Mouse (Mus musculus): ENCODE data around the gene Cpxm2. TPM values are rescaled to one million over a fixed set of nuclear protein-coding genes. Genes with fewer than 3 reads are reported as not detected.
A peak's percentile ranks its signal among the peaks of the same experiment; 100 is the strongest.

The Cpxm2 gene
- polyA plus RNA-seq, 1 experiment from 2014 or later = 1.1 TPM

DNA sequence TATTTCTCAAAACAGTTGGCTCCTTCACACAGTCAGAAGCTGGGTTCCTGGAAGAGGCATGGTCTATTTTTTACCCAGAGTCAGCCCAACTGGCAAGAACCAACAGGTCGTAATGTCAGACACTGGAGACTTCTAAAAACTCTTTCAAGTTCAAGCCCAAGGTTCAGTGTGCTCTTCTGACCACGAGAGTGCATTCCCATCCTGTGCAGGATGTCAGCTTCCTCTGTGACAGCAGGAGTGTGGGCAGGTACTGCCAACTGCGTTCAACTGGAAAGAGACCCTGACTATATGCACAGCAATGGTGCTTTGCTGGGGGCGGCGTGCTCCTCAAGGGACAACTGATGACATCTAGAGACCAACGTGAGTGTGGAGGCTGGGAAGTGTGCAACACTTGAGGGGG, 65.9 kb downstream of the Cpxm2 start:
- Histone ChIP-seq H3K4me3 (replicated peaks; ENCODE audit: low read depth, low read length) (no peak overlapping the region), H3K9me3 (ENCODE audit: control insufficient read depth, low read length) (no peaks in the 10 kb centered on the region), H3K4me1 (ENCODE audit: control insufficient read depth, insufficient read depth, low read length) (no peaks in the 10 kb centered on the region), H3K9ac (replicated peaks; ENCODE audit: low read length) (no peak overlapping the region), H3K27me3 (ENCODE audit: control insufficient read depth, insufficient read depth, low read length) (no peaks in the 10 kb centered on the region), H3K4me2 (ENCODE audit: low read length) (no peak overlapping the region), H3K36me3 (ENCODE audit: control insufficient read depth, insufficient read depth, low read length) (no peaks in the 10 kb centered on the region), H3K27ac (replicated peaks; ENCODE audit: low read depth, low read length) (no peak overlapping the region)
- 84% methylated on average over 6 of the region's 6 CpGs for WGBS
- ATAC-seq (ENCODE audit: low FRiP score, low TSS enrichment) = no peak
- DNase-seq = no peak

DNA sequence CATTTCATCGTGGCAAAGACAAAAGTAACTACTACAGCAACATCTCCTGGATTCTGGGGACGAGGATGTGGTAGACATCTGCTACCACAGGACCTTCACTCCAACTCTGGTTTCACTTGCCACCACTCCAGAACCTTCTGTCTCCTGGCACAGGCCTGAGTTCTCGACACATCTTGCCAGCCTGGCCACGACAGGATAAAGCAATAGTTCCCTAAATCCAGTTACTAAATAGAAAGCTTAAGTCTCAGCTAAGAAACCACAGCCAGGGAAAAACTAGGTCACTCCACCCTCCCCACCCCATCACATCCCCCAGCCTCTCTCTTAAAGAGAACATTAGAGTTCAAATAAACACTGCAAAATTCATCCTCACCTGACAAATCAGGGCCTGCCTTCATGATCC, 66.4 kb downstream of the Cpxm2 start:
- DNase-seq (no peak), ATAC-seq (ENCODE audit: low FRiP score, low TSS enrichment) (no peak)
- Histone ChIP-seq H3K27ac (replicated peaks; ENCODE audit: low read depth, low read length) (no peak overlapping the region), H3K4me3 (replicated peaks; ENCODE audit: low read depth, low read length) (no peak overlapping the region), H3K4me2 (ENCODE audit: low read length) (no peak overlapping the region), H3K9ac (replicated peaks; ENCODE audit: low read length) (no peak overlapping the region), H3K9me3 (ENCODE audit: control insufficient read depth, low read length) (no peaks in the 10 kb centered on the region), H3K36me3 (ENCODE audit: control insufficient read depth, insufficient read depth, low read length) (no peaks in the 10 kb centered on the region), H3K4me1 (ENCODE audit: control insufficient read depth, insufficient read depth, low read length) (no peaks in the 10 kb centered on the region), H3K27me3 (ENCODE audit: control insufficient read depth, insufficient read depth, low read length) (no peaks in the 10 kb centered on the region)
- 70% methylated on average over 4 of the region's 4 CpGs for WGBS

DNA sequence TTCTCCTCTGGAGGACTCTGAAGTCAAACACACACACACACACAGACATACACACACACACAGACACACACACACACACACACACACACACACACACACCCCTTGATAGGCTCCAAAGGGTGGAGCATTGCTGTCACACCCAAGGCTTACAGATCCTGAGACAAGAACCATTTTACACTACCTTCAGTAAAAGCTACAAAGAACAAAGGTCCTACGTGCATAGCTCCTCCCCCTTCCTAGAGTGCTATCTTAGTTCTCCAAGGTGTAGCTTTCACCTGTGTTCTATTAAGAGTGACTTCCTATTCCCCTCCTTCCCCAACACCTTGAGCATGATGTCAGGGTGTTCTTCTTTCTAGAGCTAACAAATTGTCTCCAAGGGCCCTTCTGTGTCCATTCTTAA, 78.7 kb downstream of the Cpxm2 start:
- WGBS = 86% methylated on average over 1 of the region's 1 CpGs
- H3K4me2 ChIP-seq (ENCODE audit: low read length) = no peak overlapping the region
- no peak overlapping the region for H3K9ac ChIP-seq (replicated peaks; ENCODE audit: low read length)

DNA sequence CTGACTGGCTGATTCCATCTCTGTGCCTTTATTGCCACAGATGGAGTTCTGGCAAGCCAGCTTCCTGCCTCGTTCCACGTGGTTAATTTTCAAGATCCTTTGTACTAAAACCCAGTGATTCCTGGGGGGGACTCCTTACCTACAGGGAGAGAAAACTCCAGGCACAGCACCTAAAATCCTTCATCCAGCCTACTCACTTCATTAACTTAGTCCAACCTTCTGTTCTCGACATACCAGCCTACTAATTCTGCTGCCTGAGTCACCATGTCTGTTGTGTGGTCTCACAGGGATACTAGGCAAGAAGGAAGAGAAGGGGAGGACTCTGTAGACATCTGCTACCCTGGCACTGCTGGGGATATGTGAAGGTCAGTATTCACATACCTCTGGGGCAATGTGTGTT, 80.0 kb downstream of the Cpxm2 start:
- H3K27ac ChIP-seq (replicated peaks; ENCODE audit: low read depth, low read length) = no peak overlapping the region
- H3K27me3 ChIP-seq (ENCODE audit: control insufficient read depth, insufficient read depth, low read length) = no peaks in the 10 kb centered on the region
- no peak overlapping the region for H3K4me3 ChIP-seq (replicated peaks; ENCODE audit: low read depth, low read length)
- no peak for DNase-seq
- no peak overlapping the region for H3K4me2 ChIP-seq (ENCODE audit: low read length)
- H3K36me3 ChIP-seq (ENCODE audit: control insufficient read depth, insufficient read depth, low read length) = no peaks in the 10 kb centered on the region
- no peaks in the 10 kb centered on the region for H3K9me3 ChIP-seq (ENCODE audit: control insufficient read depth, low read length)
- 72% methylated on average over 3 of the region's 3 CpGs for WGBS
- no peak overlapping the region for H3K9ac ChIP-seq (replicated peaks; ENCODE audit: low read length)
- no peak for ATAC-seq (ENCODE audit: low FRiP score, low TSS enrichment)
- H3K4me1 ChIP-seq (ENCODE audit: control insufficient read depth, insufficient read depth, low read length) = no peaks in the 10 kb centered on the region

More for the DNA sequence above, 78.7 kb downstream of the Cpxm2 start:
- no peak for DNase-seq
- Histone ChIP-seq H3K36me3 (ENCODE audit: control insufficient read depth, insufficient read depth, low read length) (no peaks in the 10 kb centered on the region), H3K27me3 (ENCODE audit: control insufficient read depth, insufficient read depth, low read length) (no peaks in the 10 kb centered on the region), H3K4me3 (replicated peaks; ENCODE audit: low read depth, low read length) (no peak overlapping the region), H3K4me1 (ENCODE audit: control insufficient read depth, insufficient read depth, low read length) (no peaks in the 10 kb centered on the region), H3K9me3 (ENCODE audit: control insufficient read depth, low read length) (no peaks in the 10 kb centered on the region), H3K27ac (replicated peaks; ENCODE audit: low read depth, low read length) (no peak overlapping the region)
- no peak for ATAC-seq (ENCODE audit: low FRiP score, low TSS enrichment)

DNA sequence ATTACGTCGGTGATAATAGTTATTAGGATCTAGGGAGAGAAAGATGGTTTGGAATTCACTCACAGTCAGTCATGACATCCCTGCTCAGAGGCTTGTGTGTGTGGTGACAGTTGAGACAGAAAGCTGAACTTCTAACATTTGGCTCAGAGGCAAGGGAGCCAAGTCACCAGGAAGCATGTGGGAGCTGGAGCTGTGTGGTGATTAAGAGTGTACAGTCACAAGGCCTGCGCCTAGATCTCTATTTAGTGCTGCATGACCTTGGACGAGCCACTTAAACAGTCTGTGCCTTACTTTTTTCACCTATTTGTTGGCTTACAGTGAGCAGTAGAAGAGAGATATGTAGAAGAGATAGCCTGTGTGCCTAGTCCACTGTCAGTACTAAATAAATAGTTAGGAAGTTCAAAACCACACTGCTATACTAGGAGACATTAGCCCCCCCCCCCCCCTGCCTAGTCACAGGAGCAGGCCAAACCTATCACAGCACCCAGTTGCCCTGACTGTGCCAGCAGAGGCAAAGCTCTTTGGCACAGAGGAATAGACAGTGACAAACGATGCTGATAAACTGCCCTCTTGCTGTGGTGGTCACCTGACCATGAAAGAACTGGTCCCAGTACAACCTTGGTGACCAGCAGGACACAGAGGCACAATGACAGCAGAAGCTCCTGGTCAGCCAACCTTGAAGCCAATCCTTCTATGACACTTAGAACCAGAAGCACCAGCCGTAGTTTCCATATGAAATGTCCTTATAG, 83.5 kb downstream of the Cpxm2 start:
- H3K27ac ChIP-seq (replicated peaks; ENCODE audit: low read depth, low read length) = no peak overlapping the region
- no peak overlapping the region for H3K4me3 ChIP-seq (replicated peaks; ENCODE audit: low read depth, low read length)
- no peaks in the 10 kb centered on the region for H3K27me3 ChIP-seq (ENCODE audit: control insufficient read depth, insufficient read depth, low read length)
- H3K9ac ChIP-seq (replicated peaks; ENCODE audit: low read length) = no peak overlapping the region
- DNase-seq (no peak), ATAC-seq (ENCODE audit: low FRiP score, low TSS enrichment) (no peak)
- no peak overlapping the region for H3K4me2 ChIP-seq (ENCODE audit: low read length)
- WGBS = 82% methylated on average over 6 of the region's 6 CpGs
- H3K36me3 ChIP-seq (ENCODE audit: control insufficient read depth, insufficient read depth, low read length) = no peaks in the 10 kb centered on the region
- no peaks in the 10 kb centered on the region for H3K4me1 ChIP-seq (ENCODE audit: control insufficient read depth, insufficient read depth, low read length)
- H3K9me3 ChIP-seq (ENCODE audit: control insufficient read depth, low read length) = no peaks in the 10 kb centered on the region

DNA sequence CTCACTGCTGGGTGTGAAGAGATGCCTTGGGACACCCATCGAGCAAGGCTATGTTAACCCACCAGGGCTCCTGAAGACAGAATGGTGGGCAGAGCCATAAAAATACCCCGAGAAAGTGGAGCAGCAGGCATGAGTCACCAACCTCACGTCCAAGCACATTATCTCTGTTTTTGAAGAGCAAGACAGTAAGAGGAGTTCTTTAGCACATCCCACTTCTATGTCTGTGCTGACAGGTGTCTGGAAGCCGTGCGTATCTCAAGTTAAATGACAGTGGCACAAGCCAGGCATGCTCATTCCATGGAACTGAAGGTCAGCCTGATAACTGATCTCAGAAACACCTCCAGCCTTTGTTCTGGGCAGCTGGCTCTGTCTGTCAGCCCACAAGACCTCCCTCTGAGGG, 86.6 kb downstream of the Cpxm2 start:
- Histone ChIP-seq H3K4me1 (ENCODE audit: control insufficient read depth, insufficient read depth, low read length) (no peaks in the 10 kb centered on the region), H3K9me3 (ENCODE audit: control insufficient read depth, low read length) (no peaks in the 10 kb centered on the region), H3K4me3 (replicated peaks; ENCODE audit: low read depth, low read length) (no peak overlapping the region), H3K9ac (replicated peaks; ENCODE audit: low read length) (no peak overlapping the region), H3K4me2 (ENCODE audit: low read length) (no peak overlapping the region), H3K27ac (replicated peaks; ENCODE audit: low read depth, low read length) (no peak overlapping the region), H3K36me3 (ENCODE audit: control insufficient read depth, insufficient read depth, low read length) (no peaks in the 10 kb centered on the region), H3K27me3 (ENCODE audit: control insufficient read depth, insufficient read depth, low read length) (no peaks in the 10 kb centered on the region)
- DNase-seq (no peak), ATAC-seq (ENCODE audit: low FRiP score, low TSS enrichment) (no peak)
- 91% methylated on average over 5 of the region's 5 CpGs for WGBS

DNA sequence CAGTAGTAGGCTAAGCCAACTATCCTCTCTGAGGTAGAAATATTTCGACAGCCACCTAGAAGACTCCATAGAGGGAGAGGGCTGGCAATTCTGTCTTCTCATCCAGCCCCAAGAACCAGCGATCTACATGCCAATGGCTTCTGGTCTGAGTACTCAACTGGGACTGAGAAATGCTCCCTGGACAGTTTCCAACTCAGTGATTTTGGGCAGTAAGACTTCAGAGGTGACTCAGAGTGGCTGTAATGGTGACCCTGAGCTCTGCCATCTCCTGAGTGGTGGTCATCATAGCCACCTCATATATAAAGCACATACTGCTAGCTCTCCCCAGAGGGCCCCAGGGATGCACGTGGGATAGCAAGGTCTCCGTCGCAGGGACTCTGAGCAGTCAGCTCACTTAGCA, 87.0 kb downstream of the Cpxm2 start:
- Histone ChIP-seq H3K4me1 (ENCODE audit: control insufficient read depth, insufficient read depth, low read length) (no peaks in the 10 kb centered on the region), H3K36me3 (ENCODE audit: control insufficient read depth, insufficient read depth, low read length) (no peaks in the 10 kb centered on the region), H3K27me3 (ENCODE audit: control insufficient read depth, insufficient read depth, low read length) (no peaks in the 10 kb centered on the region), H3K4me3 (replicated peaks; ENCODE audit: low read depth, low read length) (no peak overlapping the region), H3K27ac (replicated peaks; ENCODE audit: low read depth, low read length) (no peak overlapping the region), H3K4me2 (ENCODE audit: low read length) (no peak overlapping the region), H3K9me3 (ENCODE audit: control insufficient read depth, low read length) (no peaks in the 10 kb centered on the region), H3K9ac (replicated peaks; ENCODE audit: low read length) (no peak overlapping the region)
- ATAC-seq (ENCODE audit: low FRiP score, low TSS enrichment) (no peak), DNase-seq (no peak)
- WGBS = 86% methylated on average over 5 of the region's 5 CpGs

DNA sequence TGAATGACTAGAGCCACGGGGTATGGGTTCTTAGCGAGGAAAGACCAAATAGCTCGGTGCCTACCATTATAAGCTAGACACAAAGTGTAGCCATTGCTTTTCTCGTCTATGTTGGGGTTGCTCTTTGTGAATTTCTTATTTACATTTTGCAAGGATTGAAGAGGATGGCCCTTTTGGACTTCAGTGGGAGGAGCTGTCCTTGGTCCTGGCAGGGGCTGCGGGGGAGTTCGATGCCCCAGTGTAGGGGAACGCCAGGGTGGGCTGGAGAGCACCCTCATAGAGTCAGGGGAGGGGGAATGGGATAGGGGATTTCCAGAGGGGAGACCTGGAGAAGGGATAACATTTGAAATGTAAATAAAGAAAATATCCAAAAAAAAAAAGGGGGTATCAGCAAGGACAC, 94.4 kb downstream of the Cpxm2 start:
- Histone ChIP-seq H3K4me2 (ENCODE audit: low read length) (no peak overlapping the region), H3K27me3 (ENCODE audit: control insufficient read depth, insufficient read depth, low read length) (no peaks in the 10 kb centered on the region), H3K4me3 (replicated peaks; ENCODE audit: low read depth, low read length) (no peak overlapping the region), H3K36me3 (ENCODE audit: control insufficient read depth, insufficient read depth, low read length) (no peaks in the 10 kb centered on the region), H3K27ac (replicated peaks; ENCODE audit: low read depth, low read length) (no peak overlapping the region), H3K9me3 (ENCODE audit: control insufficient read depth, low read length) (no peaks in the 10 kb centered on the region), H3K4me1 (ENCODE audit: control insufficient read depth, insufficient read depth, low read length) (no peaks in the 10 kb centered on the region; the same call in 1 of the 2 replicates), H3K9ac (replicated peaks; ENCODE audit: low read length) (no peak overlapping the region)
- WGBS = 89% methylated on average over 7 of the region's 7 CpGs
- no peak for ATAC-seq (ENCODE audit: low FRiP score, low TSS enrichment)
- no peak for DNase-seq

DNA sequence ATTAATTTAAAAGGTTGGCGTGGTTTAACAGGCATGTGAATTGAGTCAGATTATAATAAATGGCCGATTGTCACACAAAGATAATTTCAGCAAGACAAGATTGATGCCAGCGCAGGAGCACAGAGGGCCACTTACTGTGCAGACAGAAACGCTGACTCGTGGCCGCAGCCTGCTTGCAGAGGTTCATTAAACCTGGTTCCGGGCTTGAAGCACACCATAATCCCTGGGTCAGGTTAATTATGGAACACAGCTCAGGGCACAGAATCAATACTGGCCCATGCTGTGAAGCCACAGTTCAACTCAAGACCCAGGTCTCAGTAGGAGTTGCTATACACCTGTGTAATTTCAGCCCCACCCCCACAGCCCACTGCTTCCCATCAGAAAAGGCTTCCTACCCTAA, 98.0 kb downstream of the Cpxm2 start:
- H3K4me1 ChIP-seq (ENCODE audit: control insufficient read depth, insufficient read depth, low read length) = no peaks in the 10 kb centered on the region; the same call in 1 of the 2 replicates
- no peak overlapping the region for H3K9ac ChIP-seq (replicated peaks; ENCODE audit: low read length)
- DNase-seq (peak; percentile 21), ATAC-seq (ENCODE audit: low FRiP score, low TSS enrichment) (no peak)
- H3K36me3 ChIP-seq (ENCODE audit: control insufficient read depth, insufficient read depth, low read length) = no peaks in the 10 kb centered on the region
- no peak overlapping the region for H3K4me2 ChIP-seq (ENCODE audit: low read length)
- WGBS = 51% methylated on average over 7 of the region's 7 CpGs
- H3K4me3 ChIP-seq (replicated peaks; ENCODE audit: low read depth, low read length) = no peak overlapping the region
- H3K9me3 ChIP-seq (ENCODE audit: control insufficient read depth, low read length) = no peaks in the 10 kb centered on the region
- no peak overlapping the region for H3K27ac ChIP-seq (replicated peaks; ENCODE audit: low read depth, low read length)
- no peaks in the 10 kb centered on the region for H3K27me3 ChIP-seq (ENCODE audit: control insufficient read depth, insufficient read depth, low read length)

All from midbrain, embryonic 14.5 days (tissue).